Mouse (Mus musculus): ENCODE results near the gene Anapc15. TPM values are rescaled to one million over a fixed set of nuclear protein-coding genes. Genes with fewer than 3 reads are reported as not detected.

Gene Anapc15
- total RNA-seq (2015; ENCODE audit: low replicate concordance) (14.2 and 28.4 TPM in 2 replicates), total RNA-seq (2017; ENCODE audit: low replicate concordance) (18.6 and 19.5 TPM in 2 replicates)

GRCm38 (mm10) chr7:101863415-101863814 is at the start of gene Anapc15:
Gene Anapc15, plus strand, starts transcription at chr7:101863715.
- no peak for ATAC-seq (replicated peaks; ENCODE audit: low FRiP score, poor library complexity, severe bottlenecking)

- no peak for ATAC-seq (replicated peaks; ENCODE audit: low FRiP score, poor library complexity, severe bottlenecking)
Measured at GRCm38 (mm10) chr7:101817861-101818401, 45.6 kb upstream of the Anapc15 start, which contains the start of gene Phox2a. Gene Phox2a, plus strand, starts transcription at chr7:101818313.

- ATAC-seq (replicated peaks; ENCODE audit: low FRiP score, poor library complexity, severe bottlenecking): no peak
Measured at GRCm38 (mm10) chr7:101820295-101821030, 43.1 kb upstream of the Anapc15 start.

- ATAC-seq (replicated peaks; ENCODE audit: low FRiP score, poor library complexity, severe bottlenecking): no peak
Measured at GRCm38 (mm10) chr7:101821571-101822501, 41.7 kb upstream of the Anapc15 start.

GRCm38 (mm10) chr7:101822836-101823757 is 40.4 kb upstream of the Anapc15 start:
- ATAC-seq (replicated peaks; ENCODE audit: low FRiP score, poor library complexity, severe bottlenecking): no peak

- no peak for ATAC-seq (replicated peaks; ENCODE audit: low FRiP score, poor library complexity, severe bottlenecking)
Measured at GRCm38 (mm10) chr7:101823758-101824630, 39.5 kb upstream of the Anapc15 start.

- ATAC-seq (replicated peaks; ENCODE audit: low FRiP score, poor library complexity, severe bottlenecking): no peak
Measured at GRCm38 (mm10) chr7:101830373-101830772, 33.1 kb upstream of the Anapc15 start.

- ATAC-seq (replicated peaks; ENCODE audit: low FRiP score, poor library complexity, severe bottlenecking): no peak
Measured at GRCm38 (mm10) chr7:101831437-101831836, 32.1 kb upstream of the Anapc15 start.

- no peak for ATAC-seq (replicated peaks; ENCODE audit: low FRiP score, poor library complexity, severe bottlenecking)
Measured at GRCm38 (mm10) chr7:101832372-101832771, 31.1 kb upstream of the Anapc15 start.

GRCm38 (mm10) chr7:101833352-101833751 is 30.2 kb upstream of the Anapc15 start:
- no peak for ATAC-seq (replicated peaks; ENCODE audit: low FRiP score, poor library complexity, severe bottlenecking)

- no peak for ATAC-seq (replicated peaks; ENCODE audit: low FRiP score, poor library complexity, severe bottlenecking)
Measured at GRCm38 (mm10) chr7:101833916-101834584, 29.5 kb upstream of the Anapc15 start.

- ATAC-seq (replicated peaks; ENCODE audit: low FRiP score, poor library complexity, severe bottlenecking): no peak
Measured at GRCm38 (mm10) chr7:101834903-101835302, 28.6 kb upstream of the Anapc15 start.

- ATAC-seq (replicated peaks; ENCODE audit: low FRiP score, poor library complexity, severe bottlenecking): no peak
Measured at GRCm38 (mm10) chr7:101835457-101836109, 27.9 kb upstream of the Anapc15 start.

- no peak for ATAC-seq (replicated peaks; ENCODE audit: low FRiP score, poor library complexity, severe bottlenecking)
Measured at GRCm38 (mm10) chr7:101836271-101837153, 27.0 kb upstream of the Anapc15 start.

- ATAC-seq (replicated peaks; ENCODE audit: low FRiP score, poor library complexity, severe bottlenecking): no peak
Measured at GRCm38 (mm10) chr7:101837154-101837605, 26.3 kb upstream of the Anapc15 start.
